In genomic region chr13:30974247-30974630, GRCm38 (mm10) we compare ENCODE assay signal across 8 mouse cellular contexts. TPM values are rescaled to one million over a fixed set of nuclear protein-coding genes. Genes with fewer than 3 reads are reported as not detected.
DNase-seq lines count a peak whose midpoint lies in the region; ATAC-seq and TF ChIP-seq lines count a peak whose summit lies in the region.

No protein-coding gene starts in this region.

- peak overlapping the region; percentile 56 for H3K4me2 ChIP-seq in limb, embryonic 11.5 days (ENCODE audit: low read depth, severe bottlenecking)

- TF ChIP-seq CTCF in olfactory bulb, adult 2 months (IDR thresholded peaks at IDR 0.05; ENCODE audit: insufficient read depth, low read depth, low read length) = no peak

- ATAC-seq in megakaryocyte, adult 5-6 weeks (ENCODE audit: poor library complexity, severe bottlenecking) = no peak
- ATAC-seq in limb, embryonic 11.5 days (ENCODE audit: insufficient number of reproducible peaks, low FRiP score, low TSS enrichment, low read depth) = peak; percentile 52

- TF ChIP-seq POLR2A in olfactory bulb, adult 2 months (IDR thresholded peaks at IDR 0.05; ENCODE audit: insufficient read depth, low read depth, low read length) = no peak

- H3K27me3 ChIP-seq in megakaryocyte, embryonic 14.5 days (replicated peaks) = no peaks in the 10 kb centered on the region
- no peaks in the 10 kb centered on the region for H3K27me3 ChIP-seq in limb, embryonic 11.5 days (ENCODE audit: control insufficient read depth, insufficient read depth, low read length)

- WGBS in limb, embryonic 11.5 days = 22% methylated on average over 5 of the region's 5 CpGs
- WGBS in olfactory bulb, adult 2 months = 18% methylated on average over 5 of the region's 5 CpGs

- H3K4me1 ChIP-seq in megakaryocyte, embryonic 14.5 days = peaks cover 48% of the 10 kb centered on the region
- H3K4me1 ChIP-seq in limb, embryonic 11.5 days (ENCODE audit: control insufficient read depth, insufficient read depth, low read length) = no peaks in the 10 kb centered on the region
- 0 out of 2 replicates have a peak, but pooled peaks cover 2% of the 10 kb centered on the region for H3K4me1 ChIP-seq in olfactory bulb, adult 2 months (ENCODE audit: control insufficient read depth, insufficient read depth, low read length)

- DNase-seq in adrenal gland, postnatal 10 days = peak; percentile 16
- DNase-seq in adrenal gland, adult 18-20 months (ENCODE audit: low spot score in 2 of 2) = no peak
- no peak for DNase-seq in limb, embryonic 11.5 days (ENCODE audit: low spot score)
- DNase-seq in right cerebral cortex, adult 18-20 months = no peak
- DNase-seq in embryo, embryonic 10 days (ENCODE audit: low spot score) = no peak

- no peaks in the 10 kb centered on the region for H3K9me3 ChIP-seq in megakaryocyte, embryonic 14.5 days
- H3K9me3 ChIP-seq in limb, embryonic 11.5 days (ENCODE audit: control insufficient read depth, low read length) = no peaks in the 10 kb centered on the region

- H3K9ac ChIP-seq in limb, embryonic 11.5 days (ENCODE audit: low read length) = peak overlapping the region; percentile 83

- H3K27ac ChIP-seq in limb, embryonic 11.5 days (replicated peaks; ENCODE audit: low read depth, low read length) = no peak overlapping the region
- H3K27ac ChIP-seq in olfactory bulb, adult 2 months (ENCODE audit: insufficient read depth, low read depth, low read length) = 0 out of 2 replicates have a peak overlapping the region, but pooled peaks have one; percentile 13

- peaks cover 7% of the 10 kb centered on the region for H3K36me3 ChIP-seq in megakaryocyte, embryonic 14.5 days (replicated peaks; ENCODE audit: low read length)
- no peaks in the 10 kb centered on the region for H3K36me3 ChIP-seq in limb, embryonic 11.5 days (ENCODE audit: control insufficient read depth, insufficient read depth, low read length)

- H3K4me3 ChIP-seq in megakaryocyte, embryonic 14.5 days (replicated peaks) = peak overlapping the region; percentile 96
- peak overlapping the region; percentile 81 for H3K4me3 ChIP-seq in limb, embryonic 11.5 days (ENCODE audit: low read depth, low read length)
- peak overlapping the region; percentile 62 for H3K4me3 ChIP-seq in olfactory bulb, adult 2 months (ENCODE audit: insufficient read depth, low read depth, low read length)

RNA-seq across cellular contexts. Expression of gene Gm5447, which starts 0.2 kb away (rescaled TPM):
- total RNA-seq in adrenal gland, postnatal 10 days (2021) = under 1 TPM in 1 of 2 experiments, not detected in 1; 0.15 TPM
- total RNA-seq in adrenal gland, adult 18-20 months (2021) = not detected
- polyA plus RNA-seq in megakaryocyte, embryonic 14.5 days (2012; ENCODE audit: insufficient read depth, low replicate concordance) = not detected in 2 replicates
- 0.07 TPM in 1 of 2 replicates, not detected in the other for total RNA-seq in megakaryocyte, adult 5-6 weeks (2015)
- 0.59 TPM in 1 of 2 replicates, not detected in the other for total RNA-seq in megakaryocyte, adult 5-6 weeks (2017)
- not detected in 2 replicates for polyA plus RNA-seq in limb, embryonic 11.5 days (2014; fragmentation: Nextera tagmentation; extraction: Ambion mirVana)
- polyA plus RNA-seq in olfactory bulb, adult 2 months (2012; ENCODE audit: insufficient read depth, insufficient read length, low replicate concordance, missing spikeins) = not detected in 2 replicates

RNA-seq across cellular contexts. Expression of gene Exoc2, which starts 0.3 kb away (rescaled TPM):
- 10 to 100 TPM; 22.3 to 28.2 TPM for total RNA-seq in adrenal gland, postnatal 10 days (2021)
- total RNA-seq in adrenal gland, adult 18-20 months (2021) = 10 to 100 TPM; 24.3 to 29.0 TPM
- polyA plus RNA-seq in megakaryocyte, embryonic 14.5 days (2012; ENCODE audit: insufficient read depth, low replicate concordance) = 1.8 and 3.9 TPM in 2 replicates
- 51.4 and 59.8 TPM in 2 replicates for total RNA-seq in megakaryocyte, adult 5-6 weeks (2015)
- 51.5 and 53.6 TPM in 2 replicates for total RNA-seq in megakaryocyte, adult 5-6 weeks (2017)
- polyA plus RNA-seq in limb, embryonic 11.5 days (2014; fragmentation: Nextera tagmentation; extraction: Ambion mirVana) = 30.9 and 32.7 TPM in 2 replicates
- not detected in 2 replicates for polyA plus RNA-seq in olfactory bulb, adult 2 months (2012; ENCODE audit: insufficient read depth, insufficient read length, low replicate concordance, missing spikeins)

RNA-seq across cellular contexts. Expression of gene Hus1b, which starts 26.7 kb away (rescaled TPM):
- total RNA-seq in adrenal gland, postnatal 10 days (2021) = under 1 TPM in 1 of 2 experiments, not detected in 1; 0.58 TPM
- total RNA-seq in adrenal gland, adult 18-20 months (2021) = under 1 TPM; 0.26 to 0.27 TPM
- polyA plus RNA-seq in megakaryocyte, embryonic 14.5 days (2012; ENCODE audit: insufficient read depth, low replicate concordance) = not detected in 2 replicates
- total RNA-seq in megakaryocyte, adult 5-6 weeks (2015) = 0.65 and 0.98 TPM in 2 replicates
- total RNA-seq in megakaryocyte, adult 5-6 weeks (2017) = 0.98 and 1.3 TPM in 2 replicates
- polyA plus RNA-seq in limb, embryonic 11.5 days (2014; fragmentation: Nextera tagmentation; extraction: Ambion mirVana) = not detected in 2 replicates
- polyA plus RNA-seq in olfactory bulb, adult 2 months (2012; ENCODE audit: insufficient read depth, insufficient read length, low replicate concordance, missing spikeins) = not detected in 2 replicates
